Mouse (Mus musculus) cerebellum, adult 18-20 months (tissue): Measurements from ENCODE around the gene Polr2a.
A peak's percentile ranks its signal among the peaks of the same experiment; 100 is the strongest.
"Not testable (repeated sequence)": the region's sequence is repeated elsewhere in the genome, so short reads cannot be mapped to it uniquely, and the experiment has no call there.

Experiments used
- DNase-seq, 2 experiments: peaks; one replicate each; pipeline ENCODE4 v3.0.0; 2021

The Polr2a gene

DNA sequence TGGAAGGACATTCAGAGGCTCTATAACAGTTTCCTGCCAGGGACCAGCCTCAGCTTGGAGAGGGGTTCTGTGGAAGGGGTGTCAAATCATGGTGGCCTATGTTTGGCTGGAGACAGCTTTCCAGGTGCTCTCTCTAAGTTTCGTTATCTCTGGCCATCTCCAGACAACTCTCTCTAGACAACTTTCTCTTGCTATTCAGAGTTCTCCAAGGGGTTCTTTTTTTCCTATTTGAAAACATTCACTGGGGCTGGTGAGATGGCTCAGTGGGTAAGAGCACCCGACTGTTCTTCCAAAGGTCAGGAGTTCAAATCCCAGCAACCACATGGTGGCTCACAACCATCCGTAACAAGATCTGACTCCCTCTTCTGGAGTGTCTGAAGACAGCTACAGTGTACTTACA is 55.1 kb downstream of the Polr2a start:
- DNase-seq, result not testable (repeated sequence)

DNA sequence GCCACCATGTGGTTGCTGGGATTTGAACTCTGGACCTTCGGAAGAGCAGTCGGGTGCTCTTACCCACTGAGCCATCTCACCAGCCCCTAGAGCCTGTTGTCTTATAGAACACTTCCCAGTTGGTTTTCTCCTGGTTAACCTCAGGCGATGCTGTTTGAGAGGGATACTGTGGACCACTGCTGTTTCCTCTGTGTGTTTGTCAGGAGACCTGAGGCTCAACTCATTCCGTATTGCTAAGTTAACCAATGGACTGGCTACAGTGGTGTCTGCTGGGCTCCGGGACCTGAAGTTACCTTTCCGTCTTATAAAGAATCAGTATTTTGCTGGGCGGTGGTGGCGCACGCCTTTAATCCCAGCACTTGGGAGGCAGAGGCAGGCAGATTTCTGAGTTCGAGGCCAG is 55.6 kb downstream of the Polr2a start:
- not testable (repeated sequence) for DNase-seq

DNA sequence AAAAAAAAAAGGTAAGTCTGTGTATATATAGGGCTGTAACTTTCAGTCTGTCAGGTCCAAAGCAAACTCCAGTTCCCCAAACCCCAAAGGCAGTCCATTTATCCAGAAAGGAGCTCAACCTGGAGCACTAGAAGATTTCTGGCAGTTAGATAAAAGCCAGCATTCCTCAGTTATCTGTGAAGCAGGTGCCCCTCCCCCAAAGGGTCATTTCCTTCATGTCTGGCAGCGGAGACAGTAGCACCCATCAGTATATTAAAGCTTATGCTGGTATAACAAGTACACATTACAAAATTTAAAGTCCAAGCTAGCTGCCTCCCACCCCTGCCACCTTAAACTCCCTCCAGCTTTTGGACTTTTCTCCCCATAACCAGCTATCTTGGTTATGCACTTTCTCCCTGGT is 58.8 kb downstream of the Polr2a start:
- no peak for DNase-seq

DNA sequence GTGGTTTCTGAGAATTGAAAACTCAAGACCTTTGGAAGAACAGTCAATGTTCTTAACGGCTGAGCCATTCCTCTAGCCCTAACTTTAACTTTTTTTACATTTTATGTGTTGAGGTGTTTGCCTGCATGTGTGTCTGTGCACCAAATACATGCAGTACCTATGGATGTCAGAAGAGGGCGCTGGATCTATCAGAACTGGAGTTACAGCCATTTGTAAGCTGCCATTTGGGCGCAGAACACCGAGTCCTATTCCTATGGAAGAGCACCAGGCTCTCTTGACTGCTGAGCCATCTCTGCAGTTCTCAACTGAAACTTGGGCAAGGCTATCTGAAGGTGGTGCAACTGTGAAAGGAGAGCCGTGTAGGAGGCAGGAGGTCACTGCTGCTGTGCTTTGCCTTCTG is 59.9 kb downstream of the Polr2a start:
- DNase-seq, result no peak

DNA sequence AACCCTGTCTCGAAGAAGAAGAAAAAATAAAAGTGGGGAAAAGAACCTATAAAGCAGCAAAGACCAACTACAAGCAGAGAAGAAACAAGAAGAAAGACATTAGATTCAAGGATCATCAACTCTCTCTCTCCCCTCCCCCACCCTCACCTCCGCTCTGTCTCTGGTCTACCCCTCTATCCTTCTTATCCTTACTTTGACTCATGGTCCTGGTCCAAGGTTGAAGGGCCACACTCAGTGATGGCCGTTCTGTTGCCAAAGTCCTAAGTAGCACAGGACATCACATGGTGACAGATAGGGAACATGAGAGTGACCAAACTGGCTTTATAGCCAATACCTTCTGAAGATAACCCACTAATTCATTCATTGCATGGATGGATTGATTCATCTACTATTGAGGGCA is 61.0 kb downstream of the Polr2a start:
- no peak for DNase-seq

DNA sequence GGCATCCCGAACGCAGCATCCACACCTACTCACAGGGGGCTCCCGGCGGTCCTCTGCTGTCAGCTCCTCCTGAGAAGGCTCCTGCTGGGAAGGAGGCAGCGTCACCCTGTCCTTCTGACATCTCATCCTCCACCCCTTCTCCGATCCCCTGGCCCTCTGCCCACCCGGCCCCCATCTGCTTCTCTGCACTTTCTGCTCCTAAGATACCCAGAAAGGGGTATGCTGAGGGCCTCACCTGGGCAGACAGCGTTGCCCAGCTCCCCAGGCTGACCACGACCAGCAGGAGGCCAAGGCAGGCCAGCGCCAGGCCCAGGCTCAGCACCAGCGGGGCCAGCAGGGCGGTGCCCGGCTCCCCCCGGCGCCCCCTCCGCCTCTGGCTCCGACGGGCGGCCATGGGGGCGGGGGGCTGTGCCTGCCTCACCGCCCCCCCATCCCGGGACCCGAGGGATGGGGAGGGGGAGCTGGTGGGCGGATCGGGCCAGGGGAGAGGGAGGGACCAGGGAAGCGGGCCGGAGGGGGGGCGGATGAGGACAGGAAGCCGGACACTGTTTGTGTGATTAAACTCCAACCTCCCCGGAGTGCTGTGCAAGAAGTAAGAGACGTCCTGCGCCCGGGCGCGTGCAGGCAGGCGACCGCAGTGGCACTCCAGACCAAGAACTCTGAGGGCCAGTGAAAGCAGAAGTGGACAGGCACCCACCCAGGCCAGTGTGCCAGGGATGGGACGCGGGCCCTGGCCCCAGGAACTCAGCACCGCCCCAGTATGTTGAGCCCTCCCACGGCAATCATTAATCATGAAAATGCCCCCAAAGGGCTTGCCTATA is 62.9 kb downstream of the Polr2a start, which contains the start of the genes Tnfsf12 and Tnfsfm13:
Tnfsf12 (minus strand) TSS at position 489 of the 821 bp plus-strand sequence.
Tnfsfm13 (minus strand) TSS at position 738 of the 821 bp plus-strand sequence.
- DNase-seq, result peak; percentile 63 to 71

DNA sequence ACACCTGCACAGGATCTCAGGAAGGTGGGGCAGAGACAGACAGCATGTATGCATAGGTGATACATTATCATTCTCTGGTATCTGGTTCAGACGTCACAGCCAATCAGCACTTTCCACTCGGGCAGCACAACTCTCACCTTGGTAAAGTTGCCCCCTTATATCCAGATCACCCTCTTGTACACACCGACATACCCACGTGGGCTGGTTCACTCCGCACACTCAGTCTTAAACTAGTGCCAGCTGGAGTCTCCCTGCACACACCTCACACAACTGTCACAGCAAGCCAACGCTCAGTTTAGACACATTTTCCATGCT is 63.4 kb downstream of the Polr2a start:
- DNase-seq, result no peak

DNA sequence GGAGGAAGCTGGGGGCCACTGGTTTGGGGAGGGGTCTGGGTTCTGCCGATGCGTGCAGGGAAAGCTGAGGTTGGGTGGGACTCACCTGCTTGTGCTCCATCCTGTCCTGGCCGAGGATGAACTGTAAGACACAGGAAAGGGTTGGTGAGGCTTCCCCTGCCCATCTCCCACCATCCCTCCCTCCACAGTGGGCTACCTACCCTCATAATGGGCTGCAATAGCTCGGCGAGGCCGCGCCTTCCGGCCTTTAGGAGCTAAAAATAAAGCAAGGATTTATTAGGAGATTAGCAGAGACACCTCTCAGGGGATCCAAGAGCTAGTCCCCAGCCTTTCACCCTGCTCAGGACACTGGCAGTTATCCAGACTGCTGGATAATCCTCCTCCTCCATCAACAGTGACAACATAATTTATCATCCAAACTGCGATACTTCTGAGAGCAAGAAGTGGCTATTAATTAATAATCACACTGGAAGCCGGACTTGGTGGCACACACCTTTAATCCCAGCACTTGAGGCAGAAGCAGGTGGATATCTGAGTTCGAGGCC is 64.9 kb downstream of the Polr2a start:
- no peak for DNase-seq

DNA sequence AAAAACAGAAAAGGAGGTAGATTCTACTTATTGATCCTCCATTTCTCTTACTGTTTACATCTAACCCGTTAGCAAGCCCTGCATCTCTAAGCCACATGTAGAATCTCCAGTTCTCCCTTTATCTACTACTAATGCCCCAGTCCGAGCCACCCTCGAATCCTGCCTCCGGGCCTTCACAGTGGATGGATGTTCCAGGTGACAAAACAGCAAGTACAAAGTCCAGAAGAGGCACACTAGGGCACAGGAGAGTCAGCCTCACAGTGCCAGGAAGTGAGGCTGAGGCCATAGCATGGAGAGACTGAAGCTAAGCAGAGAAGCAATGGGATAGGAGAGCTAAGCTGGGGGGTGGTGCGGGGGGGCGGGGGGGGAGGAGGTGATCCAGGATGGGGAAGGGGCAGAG is 65.6 kb downstream of the Polr2a start:
- DNase-seq, result no peak

DNA sequence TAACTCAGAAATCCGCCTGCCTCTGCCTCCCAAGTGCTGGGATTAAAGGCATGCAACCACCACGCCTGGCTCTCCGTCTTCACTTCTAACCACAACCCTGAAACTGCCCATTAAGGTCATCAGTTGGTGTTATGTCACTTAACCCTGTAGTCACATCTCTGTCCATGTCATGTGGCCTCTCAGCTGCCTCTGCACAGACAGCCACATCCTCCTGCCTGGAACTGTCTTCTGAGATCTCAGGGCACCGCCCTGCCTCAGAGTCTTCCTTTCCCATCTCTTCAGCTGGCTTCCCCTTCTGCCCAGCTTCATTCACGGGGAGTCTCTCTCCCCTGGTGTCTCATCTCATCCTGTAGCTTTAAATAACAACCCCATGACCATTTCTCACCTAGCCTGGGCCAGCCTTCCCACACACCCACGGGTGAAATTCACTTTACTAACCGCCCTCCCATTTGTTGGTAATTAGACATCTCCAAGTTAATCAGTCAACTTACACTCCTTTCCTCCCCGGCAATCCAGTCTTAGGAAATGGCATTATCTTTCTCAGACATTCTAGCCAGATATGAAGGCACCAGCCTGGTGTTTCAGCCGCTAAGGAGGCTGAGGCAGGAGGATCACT is 66.1 kb downstream of the Polr2a start:
- DNase-seq, result no peak

DNA sequence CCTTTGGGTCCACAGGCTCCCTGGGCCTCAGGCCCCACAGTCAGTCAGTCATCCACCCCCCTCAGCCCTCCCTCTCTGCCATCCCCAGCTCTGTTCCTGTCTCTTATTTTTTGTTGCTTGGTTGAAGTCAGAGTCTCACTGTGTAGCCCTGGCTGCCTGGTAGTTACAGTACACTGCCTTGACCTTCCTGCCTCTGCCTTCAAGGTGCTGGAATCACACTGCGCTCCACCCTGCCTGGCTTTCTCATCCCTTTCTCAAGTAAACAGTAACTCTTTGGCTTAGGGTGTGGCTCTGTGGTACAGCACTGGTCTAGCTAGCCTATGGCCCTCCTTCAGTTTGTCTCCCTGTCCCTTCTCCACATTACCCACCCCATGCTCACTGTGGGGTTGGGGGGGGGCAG is 68.5 kb downstream of the Polr2a start:
- no peak for DNase-seq

DNA sequence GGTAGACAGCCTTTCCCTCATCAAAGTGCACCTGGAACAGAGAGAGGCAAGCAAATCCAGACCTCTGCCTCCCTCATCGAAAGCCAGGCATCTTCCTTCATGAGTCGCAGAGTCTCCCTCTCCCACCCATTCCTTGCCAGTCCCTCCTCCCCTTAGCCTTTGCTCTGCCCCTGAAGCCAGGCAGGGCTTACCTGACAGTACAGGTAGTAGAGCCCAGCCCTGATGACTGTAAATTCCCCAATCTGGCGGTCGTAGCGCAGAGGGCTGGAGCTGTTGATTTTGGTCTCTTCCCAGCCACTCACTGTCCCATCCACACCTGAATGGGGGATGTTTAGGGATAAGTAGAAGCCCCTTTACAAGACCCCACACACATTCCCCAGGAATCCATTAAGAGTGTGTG is 71.4 kb downstream of the Polr2a start:
- DNase-seq, result no peak

DNA sequence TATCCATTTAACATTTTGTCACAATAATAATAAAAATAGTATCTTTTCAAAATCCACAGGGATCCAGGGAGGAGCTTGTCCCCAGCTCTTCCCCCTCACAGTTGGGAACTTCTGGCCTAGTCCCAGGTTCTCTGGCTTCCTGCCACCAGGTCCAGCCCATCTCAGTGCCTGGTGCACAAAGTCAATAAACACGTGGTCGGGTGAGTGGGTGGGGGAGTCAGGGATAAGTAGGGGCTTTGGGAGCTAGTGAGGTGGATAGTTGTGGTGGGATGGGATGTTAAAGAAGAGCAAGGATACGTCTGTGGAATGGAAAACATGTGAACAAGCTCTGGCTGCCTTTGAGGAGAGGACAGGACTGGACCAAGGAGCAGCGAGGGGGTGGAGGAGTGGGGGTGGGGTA is 72.1 kb downstream of the Polr2a start:
- DNase-seq, result peak; percentile 70 to 77

DNA sequence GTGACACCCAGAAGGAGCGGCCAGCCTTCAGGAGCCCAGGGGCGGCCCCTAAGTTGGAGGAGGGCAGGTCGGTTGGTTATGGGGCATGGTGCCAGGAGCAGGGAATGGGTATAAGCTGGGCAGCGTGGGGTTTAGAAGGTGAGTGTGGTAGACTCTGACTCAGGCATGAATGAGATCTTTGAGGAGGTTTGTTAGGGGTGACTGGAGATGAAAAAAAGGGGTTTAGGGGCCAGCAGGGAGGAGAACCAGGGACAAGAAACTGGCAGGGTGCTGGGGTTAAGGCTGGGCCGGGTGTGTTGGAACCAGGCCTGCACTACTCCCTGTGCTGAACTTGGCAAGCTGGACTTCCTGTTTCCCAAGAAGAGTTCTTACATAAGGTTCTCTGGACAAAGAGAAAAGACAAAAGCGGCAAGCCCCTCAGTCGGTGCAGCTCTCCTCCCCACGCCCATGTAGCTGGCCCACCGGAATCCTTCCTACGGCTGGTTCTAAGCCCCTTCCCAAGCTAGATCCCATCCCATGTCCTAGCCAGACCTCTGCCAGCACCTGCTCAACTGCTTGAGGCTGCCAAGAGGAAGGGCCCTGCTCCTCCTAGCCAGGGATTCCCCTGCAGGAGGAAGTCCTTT is 72.8 kb downstream of the Polr2a start, which contains the start of gene Tnfsf13:
Tnfsf13 (minus strand) TSS at position 259 of the 623 bp plus-strand sequence.
- DNase-seq, result peak; percentile 83

DNA sequence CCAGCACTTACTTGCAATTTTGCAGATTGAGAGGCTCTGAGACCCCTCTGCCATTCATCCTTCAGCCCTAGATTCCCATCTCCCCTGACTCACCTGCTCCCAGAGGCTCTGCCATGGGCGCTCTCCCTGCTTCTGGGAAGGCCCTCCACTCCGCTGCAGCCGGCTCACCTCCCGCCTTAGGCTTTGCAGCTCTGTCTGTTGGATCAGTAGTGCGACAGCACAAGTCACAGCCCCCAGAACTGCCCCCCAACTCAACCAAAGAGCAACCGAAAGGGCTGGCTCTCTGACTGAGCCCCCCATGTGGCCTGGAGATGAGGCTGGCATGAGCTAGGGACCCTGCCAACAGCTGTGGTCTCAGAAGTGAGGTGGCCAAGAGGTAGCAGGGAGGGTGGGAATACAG is 73.5 kb downstream of the Polr2a start:
- DNase-seq, result peak; percentile 26 to 50

DNA sequence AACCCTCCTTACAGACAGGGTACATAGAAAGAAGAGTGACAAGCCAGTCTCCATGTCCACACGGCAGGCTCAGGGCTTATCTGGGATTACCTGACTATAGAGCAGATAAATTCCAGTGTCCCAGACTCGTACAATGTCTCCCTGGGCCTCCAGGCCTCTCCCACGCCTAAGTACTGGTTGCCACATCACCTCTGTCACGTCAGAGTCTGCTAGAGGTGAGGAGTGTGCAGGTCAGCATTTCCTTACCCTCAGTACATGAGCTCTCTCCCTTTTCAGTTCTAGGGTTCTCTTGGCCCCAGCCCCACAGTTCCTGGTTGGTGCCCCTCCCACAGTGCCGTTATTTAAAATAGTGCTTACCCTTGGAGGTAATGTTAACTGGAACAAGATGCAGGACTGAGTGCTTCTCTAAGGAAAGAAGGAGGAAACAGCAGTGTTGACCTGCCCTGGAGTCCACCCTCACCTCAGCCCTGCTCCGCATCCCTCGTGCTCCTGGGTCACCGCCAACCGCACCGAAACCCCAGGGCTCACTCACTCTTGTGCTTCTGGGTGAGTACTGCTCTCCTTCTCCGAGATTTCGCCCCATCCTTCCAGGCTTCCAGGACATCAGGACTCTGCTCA is 74.2 kb downstream of the Polr2a start:
- peak in 1 of 2 experiments; percentile 40 for DNase-seq
